Mouse (Mus musculus): ENCODE measurements at regions not wholly inside any gene's neighbourhood (a gene's known extent, or its start where the extent isn't known, plus 50 kb on each side); places are given as distances from the start of the nearest gene placed in this dataset.

GRCm38 (mm10) chr8:34320158-34320587 lies 208.6 kb upstream of the Gm10131 start:
- H3K4me3 ChIP-seq (ENCODE audit: low read depth, low read length), result no peak overlapping the region
- no peak for ATAC-seq (replicated peaks; ENCODE audit: low FRiP score)

GRCm38 (mm10) chr8:34319719-34320118 lies 208.2 kb upstream of the Gm10131 start:
- ATAC-seq (replicated peaks; ENCODE audit: low FRiP score), result no peak
- Histone ChIP-seq H3K4me3 (ENCODE audit: low read depth, low read length) (no peak overlapping the region), H3K4me1 (replicated peaks; ENCODE audit: control insufficient read depth, insufficient read depth, low read length) (no peaks in the 10 kb centered on the region), H3K9me3 (ENCODE audit: control insufficient read depth, low read length) (no peaks in the 10 kb centered on the region), H3K9ac (ENCODE audit: low read depth, low read length) (no peak overlapping the region), H3K27ac (ENCODE audit: low read depth, low read length) (no peak overlapping the region), H3K36me3 (ENCODE audit: control insufficient read depth, insufficient read depth, low read length) (no peaks in the 10 kb centered on the region), H3K27me3 (replicated peaks; ENCODE audit: control insufficient read depth, insufficient read depth, low read length) (no peaks in the 10 kb centered on the region; the same call in 1 of the 2 replicates), H3K4me2 (no peak overlapping the region)
- WGBS, result 86% methylated on average over 5 of the region's 5 CpGs
- DNase-seq (ENCODE audit: low spot score), result no peak

More at GRCm38 (mm10) chr8:34320158-34320587, 208.6 kb upstream of the Gm10131 start:
- no peak overlapping the region for H3K27ac ChIP-seq (ENCODE audit: low read depth, low read length)
- DNase-seq (ENCODE audit: low spot score), result no peak
- no peak overlapping the region for H3K9ac ChIP-seq (ENCODE audit: low read depth, low read length)
- no peaks in the 10 kb centered on the region; the same call in 1 of the 2 replicates for H3K27me3 ChIP-seq (replicated peaks; ENCODE audit: control insufficient read depth, insufficient read depth, low read length)
- no peaks in the 10 kb centered on the region for H3K9me3 ChIP-seq (ENCODE audit: control insufficient read depth, low read length)
- H3K4me2 ChIP-seq, result no peak overlapping the region
- no peaks in the 10 kb centered on the region for H3K36me3 ChIP-seq (ENCODE audit: control insufficient read depth, insufficient read depth, low read length)
- no peaks in the 10 kb centered on the region for H3K4me1 ChIP-seq (replicated peaks; ENCODE audit: control insufficient read depth, insufficient read depth, low read length)
- 77% methylated on average over 6 of the region's 6 CpGs for WGBS

GRCm38 (mm10) chr8:34315233-34315632 lies 203.7 kb upstream of the Gm10131 start:
- H3K4me3 ChIP-seq (ENCODE audit: low read depth, low read length), result no peak overlapping the region
- ATAC-seq (replicated peaks; ENCODE audit: low FRiP score) (no peak), DNase-seq (ENCODE audit: low spot score) (no peak)
- no peak overlapping the region for H3K9ac ChIP-seq (ENCODE audit: low read depth, low read length)
- H3K27me3 ChIP-seq (replicated peaks; ENCODE audit: control insufficient read depth, insufficient read depth, low read length), result no peaks in the 10 kb centered on the region
- H3K27ac ChIP-seq (ENCODE audit: low read depth, low read length), result no peak overlapping the region
- no peak overlapping the region for H3K4me2 ChIP-seq
- H3K9me3 ChIP-seq (ENCODE audit: control insufficient read depth, low read length), result no peaks in the 10 kb centered on the region
- H3K36me3 ChIP-seq (ENCODE audit: control insufficient read depth, insufficient read depth, low read length), result no peaks in the 10 kb centered on the region
- no peaks in the 10 kb centered on the region for H3K4me1 ChIP-seq (replicated peaks; ENCODE audit: control insufficient read depth, insufficient read depth, low read length)

GRCm38 (mm10) chr8:34305542-34306485 lies 194.3 kb upstream of the Gm10131 start:
- Histone ChIP-seq H3K4me1 (replicated peaks; ENCODE audit: control insufficient read depth, insufficient read depth, low read length) (no peaks in the 10 kb centered on the region), H3K4me2 (no peak overlapping the region), H3K4me3 (ENCODE audit: low read depth, low read length) (no peak overlapping the region), H3K27ac (ENCODE audit: low read depth, low read length) (no peak overlapping the region), H3K9ac (ENCODE audit: low read depth, low read length) (no peak overlapping the region), H3K27me3 (replicated peaks; ENCODE audit: control insufficient read depth, insufficient read depth, low read length) (no peaks in the 10 kb centered on the region), H3K36me3 (ENCODE audit: control insufficient read depth, insufficient read depth, low read length) (no peaks in the 10 kb centered on the region), H3K9me3 (ENCODE audit: control insufficient read depth, low read length) (no peaks in the 10 kb centered on the region)
- ATAC-seq (replicated peaks; ENCODE audit: low FRiP score) (no peak), DNase-seq (ENCODE audit: low spot score) (no peak)
- 52% methylated on average over 7 of the region's 7 CpGs for WGBS

- Histone ChIP-seq H3K27ac (ENCODE audit: low read depth, low read length) (no peak overlapping the region), H3K9me3 (ENCODE audit: control insufficient read depth, low read length) (no peaks in the 10 kb centered on the region), H3K4me3 (ENCODE audit: low read depth, low read length) (no peak overlapping the region), H3K27me3 (replicated peaks; ENCODE audit: control insufficient read depth, insufficient read depth, low read length) (no peaks in the 10 kb centered on the region), H3K36me3 (ENCODE audit: control insufficient read depth, insufficient read depth, low read length) (no peaks in the 10 kb centered on the region), H3K9ac (ENCODE audit: low read depth, low read length) (no peak overlapping the region), H3K4me2 (no peak overlapping the region), H3K4me1 (replicated peaks; ENCODE audit: control insufficient read depth, insufficient read depth, low read length) (no peaks in the 10 kb centered on the region)
- WGBS, result 83% methylated on average over 11 of the region's 11 CpGs
- DNase-seq (ENCODE audit: low spot score) (no peak), ATAC-seq (replicated peaks; ENCODE audit: low FRiP score) (no peak)
Measured at GRCm38 (mm10) chr8:34303815-34304214, 192.3 kb upstream of the Gm10131 start.

GRCm38 (mm10) chr8:34300331-34300903 lies 188.9 kb upstream of the Gm10131 start:
- Histone ChIP-seq H3K4me2 (no peak overlapping the region), H3K27ac (ENCODE audit: low read depth, low read length) (no peak overlapping the region), H3K9ac (ENCODE audit: low read depth, low read length) (no peak overlapping the region), H3K9me3 (ENCODE audit: control insufficient read depth, low read length) (no peaks in the 10 kb centered on the region), H3K36me3 (ENCODE audit: control insufficient read depth, insufficient read depth, low read length) (no peaks in the 10 kb centered on the region), H3K27me3 (replicated peaks; ENCODE audit: control insufficient read depth, insufficient read depth, low read length) (no peaks in the 10 kb centered on the region), H3K4me1 (replicated peaks; ENCODE audit: control insufficient read depth, insufficient read depth, low read length) (no peaks in the 10 kb centered on the region), H3K4me3 (ENCODE audit: low read depth, low read length) (no peak overlapping the region)
- ATAC-seq (replicated peaks; ENCODE audit: low FRiP score), result no peak
- DNase-seq (ENCODE audit: low spot score), result no peak
- 62% methylated on average over 15 of the region's 15 CpGs for WGBS

GRCm38 (mm10) chr8:34294721-34295120 lies 183.2 kb upstream of the Gm10131 start:
- WGBS, result 91% methylated on average over 8 of the region's 8 CpGs
- Histone ChIP-seq H3K9ac (ENCODE audit: low read depth, low read length) (no peak overlapping the region), H3K9me3 (ENCODE audit: control insufficient read depth, low read length) (0 out of 2 replicates have a peak, but pooled peaks cover 3% of the 10 kb centered on the region), H3K27me3 (replicated peaks; ENCODE audit: control insufficient read depth, insufficient read depth, low read length) (no peaks in the 10 kb centered on the region), H3K36me3 (ENCODE audit: control insufficient read depth, insufficient read depth, low read length) (no peaks in the 10 kb centered on the region), H3K4me3 (ENCODE audit: low read depth, low read length) (no peak overlapping the region), H3K4me2 (no peak overlapping the region), H3K4me1 (replicated peaks; ENCODE audit: control insufficient read depth, insufficient read depth, low read length) (no peaks in the 10 kb centered on the region), H3K27ac (ENCODE audit: low read depth, low read length) (no peak overlapping the region)
- DNase-seq (ENCODE audit: low spot score) (no peak), ATAC-seq (replicated peaks; ENCODE audit: low FRiP score) (no peak)

- no peaks in the 10 kb centered on the region for H3K4me1 ChIP-seq (replicated peaks; ENCODE audit: control insufficient read depth, insufficient read depth, low read length)
- no peaks in the 10 kb centered on the region for H3K36me3 ChIP-seq (ENCODE audit: control insufficient read depth, insufficient read depth, low read length)
- no peak overlapping the region for H3K4me2 ChIP-seq
- H3K27ac ChIP-seq (ENCODE audit: low read depth, low read length), result no peak overlapping the region
- no peak overlapping the region for H3K9ac ChIP-seq (ENCODE audit: low read depth, low read length)
- 77% methylated on average over 4 of the region's 4 CpGs for WGBS
- no peaks in the 10 kb centered on the region for H3K27me3 ChIP-seq (replicated peaks; ENCODE audit: control insufficient read depth, insufficient read depth, low read length)
- ATAC-seq (replicated peaks; ENCODE audit: low FRiP score), result no peak
- no peak for DNase-seq (ENCODE audit: low spot score)
- H3K4me3 ChIP-seq (ENCODE audit: low read depth, low read length), result no peak overlapping the region
- 0 out of 2 replicates have a peak, but pooled peaks cover 3% of the 10 kb centered on the region for H3K9me3 ChIP-seq (ENCODE audit: control insufficient read depth, low read length)
Measured at GRCm38 (mm10) chr8:34290670-34291069, 179.1 kb upstream of the Gm10131 start.

All from liver, embryonic 11.5 days (tissue).